Mouse (Mus musculus) G1E (cell line): Measurements from ENCODE around the gene Erg. TPM values are rescaled to one million over a fixed set of nuclear protein-coding genes. Genes with fewer than 3 reads are reported as not detected.

ENCODE experiments used
- ATAC-seq: 2 replicates; pipeline ENCODE4 v1.8.0; 2016; ENCODE audit warnings: mild to moderate bottlenecking; ENCODE audit not compliant: insufficient number of reproducible peaks, poor library complexity, low FRiP score, severe bottlenecking; ENCODE audit errors: extremely low read depth
- DNase-seq: peaks from one replicate; pipeline ENCODE4 v3.0.0; 2012; ENCODE audit warnings: low spot score
- H3K27me3 ChIP-seq: 2 replicates; pipeline ENCODE4 v1.6.1; 2012; ENCODE audit warnings: mild to moderate bottlenecking, low read length, inconsistent platforms; ENCODE audit not compliant: insufficient read depth
- H3K36me3 ChIP-seq: replicated peaks from 2 replicates; pipeline ENCODE3; 2012; ENCODE audit warnings: mild to moderate bottlenecking, inconsistent platforms
- H3K4me1 ChIP-seq: 2 replicates; pipeline ENCODE4 v1.6.1; 2012; ENCODE audit warnings: low read depth, low read length, inconsistent platforms, mixed read lengths; ENCODE audit not compliant: insufficient read depth
- H3K4me3 ChIP-seq: 2 replicates; pipeline ENCODE4 v1.5.1; 2012; ENCODE audit warnings: low read depth, mild to moderate bottlenecking, inconsistent platforms, low read length, moderate library complexity, mixed read lengths
- H3K9me3 ChIP-seq: replicated peaks from 2 replicates; pipeline ENCODE4 v1.6.1; 2012; ENCODE audit warnings: inconsistent platforms
- CTCF ChIP-seq: IDR thresholded peaks from 2 replicates; pipeline ENCODE4 v1.5.1; 2012; ENCODE audit warnings: low read depth, low read length, inconsistent platforms, mixed read lengths
- GATA1 ChIP-seq: IDR thresholded peaks from 2 replicates; pipeline ENCODE4 v1.6.1; 2012; ENCODE audit warnings: borderline replicate concordance, low read length, inconsistent platforms, mixed read lengths
- GATA2 ChIP-seq: IDR thresholded peaks from 2 replicates; pipeline ENCODE4 v1.6.1; 2012; ENCODE audit warnings: low read depth, low read length, inconsistent platforms, borderline replicate concordance
- POLR2AphosphoS5 ChIP-seq: IDR thresholded peaks from 2 replicates; pipeline ENCODE4 v1.6.1; 2012; ENCODE audit warnings: low read depth, low read length, inconsistent platforms; ENCODE audit not compliant: insufficient replicate concordance
- TAL1 ChIP-seq: conservative IDR thresholded peaks from 2 replicates; pipeline ENCODE4 v1.6.1; 2012; ENCODE audit warnings: low read depth, low read length, inconsistent platforms, mixed read lengths
- polyA plus RNA-seq: library from polyadenylated mRNA; stranded (reverse); fragments of >175 nt; gene quantifications from 2 replicates; pipeline ENCODE4 v1.2.3, GENCODE M21; 2012
- total RNA-seq, 2 experiments: library from RNA; stranded (forward) in 1 of 2; stranded (reverse) in 1 of 2; fragments of 200-1000 nt in 1 of 2; fragments of >200 nt in 1 of 2; fragmentation: Nextera tagmentation in 1 of 2; gene quantifications; 2 replicates each; pipeline ENCODE4 v1.2.3; 2014 to 2017

Gene Erg
- total and polyA plus RNA-seq, 3 experiments = 2.0 to 17.7 (median 7.4) TPM

DNA sequence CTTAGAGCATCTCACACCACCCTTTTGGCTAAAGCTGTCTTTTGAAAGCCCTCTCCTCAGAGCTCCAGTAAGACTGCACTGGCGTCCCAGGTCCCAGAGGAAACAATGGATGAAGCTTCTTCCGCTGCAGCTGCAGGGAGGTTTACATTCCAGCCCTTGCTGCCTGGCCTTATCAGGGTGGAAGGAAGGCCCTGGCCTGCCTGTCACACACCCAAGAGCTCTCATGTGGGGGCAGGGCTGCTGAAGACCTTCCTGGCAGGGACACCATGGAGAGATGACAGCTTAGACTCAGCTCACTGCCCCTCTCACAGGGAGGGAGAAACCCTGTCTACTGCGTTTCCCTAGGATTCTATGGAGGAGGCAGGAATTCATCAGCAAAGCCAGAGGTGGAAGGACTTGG is 239.2 kb downstream of the Erg start:
- TF ChIP-seq TAL1 (no peak), CTCF (no peak), GATA2 (no peak), GATA1 (no peak), POLR2AphosphoS5 (no peak)
- peaks cover 81% of the 10 kb centered on the region for H3K4me1 ChIP-seq
- no peaks in the 10 kb centered on the region for H3K27me3 ChIP-seq
- no peaks in the 10 kb centered on the region for H3K9me3 ChIP-seq
- ATAC-seq (peak; percentile 79), DNase-seq (peak; percentile 73)
- H3K4me3 ChIP-seq = peak overlapping the region; percentile 9; the same call in 1 of the 2 replicates
- H3K36me3 ChIP-seq = no peaks in the 10 kb centered on the region

DNA sequence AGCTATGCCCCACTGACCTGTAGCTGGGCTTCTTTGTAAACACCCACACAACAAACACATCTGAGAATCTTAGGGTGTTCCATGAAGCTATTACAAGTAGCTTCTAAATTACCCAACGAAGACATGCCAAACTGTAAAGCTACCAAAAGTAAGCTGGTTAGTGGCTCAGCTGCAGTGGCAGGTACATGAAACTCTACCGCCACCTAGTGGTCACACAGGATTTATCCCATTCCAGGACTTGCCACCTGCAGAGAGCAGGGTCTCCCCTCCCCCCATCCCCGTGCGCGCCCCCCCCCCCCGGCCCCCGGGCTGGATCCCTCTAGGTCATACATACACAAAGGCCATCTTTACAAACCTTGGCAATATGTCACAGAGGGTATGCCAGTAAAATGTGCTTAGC is 240.5 kb downstream of the Erg start:
- Histone ChIP-seq H3K27me3 (peaks cover 4% of the 10 kb centered on the region), H3K4me1 (peaks cover 85% of the 10 kb centered on the region), H3K4me3 (no peak overlapping the region), H3K36me3 (no peaks in the 10 kb centered on the region), H3K9me3 (no peaks in the 10 kb centered on the region)
- ATAC-seq (no peak), DNase-seq (peak; percentile 84)
- TF ChIP-seq GATA1 (no peak), POLR2AphosphoS5 (no peak), GATA2 (no peak), CTCF (peak; percentile 36; the same call in 1 of the 2 replicates)

DNA sequence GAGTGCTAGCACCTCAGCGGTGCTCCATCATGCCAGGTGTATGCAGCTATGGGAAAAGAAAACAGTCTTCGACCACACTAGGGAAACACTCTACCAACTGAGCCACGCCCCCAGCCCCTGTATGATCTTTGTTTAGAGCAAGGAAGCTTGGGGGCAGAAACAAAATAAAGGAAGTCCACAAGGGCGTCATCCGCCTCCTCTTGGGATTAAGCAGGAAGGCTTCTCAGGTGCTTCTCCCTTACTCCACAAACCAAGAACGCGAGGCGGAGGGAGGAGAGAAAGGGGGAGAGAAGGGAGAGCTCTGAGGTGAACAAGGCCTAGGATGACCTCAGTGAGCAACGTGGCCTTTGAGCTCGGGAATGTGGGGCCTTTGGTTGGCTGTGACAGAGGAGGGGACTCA is 241.4 kb downstream of the Erg start:
- DNase-seq = no peak
- Histone ChIP-seq H3K36me3 (no peaks in the 10 kb centered on the region), H3K4me1 (peaks cover 81% of the 10 kb centered on the region), H3K27me3 (peaks cover 6% of the 10 kb centered on the region), H3K4me3 (no peak overlapping the region), H3K9me3 (no peaks in the 10 kb centered on the region)
- no peak for ATAC-seq
- no peak for TF ChIP-seq CTCF
- TF ChIP-seq GATA2 = no peak
- TF ChIP-seq POLR2AphosphoS5 = no peak
- TF ChIP-seq TAL1 = no peak
- TF ChIP-seq GATA1 = no peak

DNA sequence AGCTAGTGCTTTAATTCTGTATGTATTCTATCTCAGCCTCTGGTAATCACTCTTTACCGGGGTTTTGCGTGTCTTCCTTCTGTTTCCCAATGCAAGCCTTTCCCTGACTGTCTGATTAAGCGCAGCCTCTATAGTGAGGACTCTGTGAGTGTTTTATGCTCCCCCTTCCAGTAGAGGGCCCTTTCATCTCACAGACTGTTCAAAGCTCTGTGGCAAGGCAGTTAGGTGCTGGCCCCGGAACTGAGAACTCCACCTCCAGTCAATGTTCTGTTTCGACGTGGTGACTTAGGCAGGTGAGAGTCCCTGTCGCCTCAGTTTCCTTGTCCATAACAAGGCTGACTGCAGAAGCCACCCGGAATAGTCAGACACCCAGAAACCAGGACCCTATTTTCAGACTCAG is 244.4 kb downstream of the Erg start:
- Histone ChIP-seq H3K4me1 (peaks cover 52% of the 10 kb centered on the region), H3K27me3 (peaks cover 27% of the 10 kb centered on the region), H3K4me3 (no peak overlapping the region), H3K36me3 (no peaks in the 10 kb centered on the region), H3K9me3 (no peaks in the 10 kb centered on the region)
- DNase-seq (peak; percentile 53), ATAC-seq (0 out of 2 replicates have a peak, but pooled peaks have one; percentile 46)
- TF ChIP-seq CTCF (no peak), POLR2AphosphoS5 (no peak), GATA1 (no peak), TAL1 (no peak), GATA2 (no peak)

DNA sequence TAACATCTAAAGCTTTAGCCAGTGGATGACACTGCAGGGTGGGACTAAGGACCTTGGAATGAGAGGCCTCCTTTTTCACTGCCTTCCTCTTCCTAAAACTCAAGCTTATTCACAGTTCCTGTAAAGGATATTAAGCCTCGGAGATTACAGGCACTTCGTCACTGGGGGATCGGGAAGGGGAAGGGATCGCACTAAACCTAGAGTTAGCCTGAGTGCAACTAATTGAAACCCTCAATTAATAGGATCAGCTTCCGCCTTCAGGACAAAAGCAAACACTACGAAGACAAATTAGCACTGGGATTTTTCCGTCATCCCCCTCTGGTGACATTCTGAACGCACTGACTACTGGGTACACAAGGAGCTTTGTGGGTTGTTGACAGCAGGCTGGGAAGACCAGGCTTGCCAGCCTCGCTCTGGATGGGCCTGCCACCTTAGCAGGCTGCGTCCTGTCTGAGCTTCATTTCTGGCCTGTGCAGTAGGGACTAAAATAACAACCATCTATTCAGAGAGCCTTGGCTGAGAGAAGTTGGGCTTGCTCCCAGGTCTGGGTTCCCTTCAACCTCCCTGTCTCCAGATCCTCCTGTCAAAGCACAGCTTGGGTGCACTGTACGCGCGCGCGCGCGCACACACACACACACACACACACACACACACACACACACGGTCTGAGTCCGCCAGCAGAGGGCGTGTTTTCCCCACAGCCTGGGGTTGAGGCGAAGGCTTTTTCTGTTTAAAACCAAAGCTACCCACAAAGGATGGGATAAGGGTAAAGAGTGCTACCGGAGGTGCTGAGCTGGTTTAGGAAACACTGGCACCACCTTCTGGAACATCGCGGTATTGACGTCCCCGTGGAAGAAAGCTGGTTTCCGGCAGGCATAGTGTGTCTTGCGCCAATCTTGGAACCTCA is 245.3 kb downstream of the Erg start:
- no peaks in the 10 kb centered on the region for H3K9me3 ChIP-seq
- DNase-seq = peak; percentile 52
- peaks cover 43% of the 10 kb centered on the region for H3K4me1 ChIP-seq
- H3K4me3 ChIP-seq = no peak overlapping the region
- TF ChIP-seq CTCF = peak; percentile 68
- no peak for TF ChIP-seq TAL1
- peaks cover 35% of the 10 kb centered on the region for H3K27me3 ChIP-seq
- ATAC-seq = no peak
- no peaks in the 10 kb centered on the region for H3K36me3 ChIP-seq

- no peaks in the 10 kb centered on the region for H3K4me1 ChIP-seq
- DNase-seq (no peak), ATAC-seq (no peak)
- H3K4me3 ChIP-seq = no peak overlapping the region
- peaks cover 68% of the 10 kb centered on the region for H3K27me3 ChIP-seq
- H3K9me3 ChIP-seq = no peaks in the 10 kb centered on the region
- H3K36me3 ChIP-seq = no peaks in the 10 kb centered on the region
- TF ChIP-seq POLR2AphosphoS5 = no peak
- TF ChIP-seq CTCF = no peak
- no peak for TF ChIP-seq GATA1
- no peak for TF ChIP-seq TAL1
- TF ChIP-seq GATA2 = no peak
Observed at GRCm38 (mm10) chr16:95332159-95332558, 254.2 kb downstream of the Erg start.

DNA sequence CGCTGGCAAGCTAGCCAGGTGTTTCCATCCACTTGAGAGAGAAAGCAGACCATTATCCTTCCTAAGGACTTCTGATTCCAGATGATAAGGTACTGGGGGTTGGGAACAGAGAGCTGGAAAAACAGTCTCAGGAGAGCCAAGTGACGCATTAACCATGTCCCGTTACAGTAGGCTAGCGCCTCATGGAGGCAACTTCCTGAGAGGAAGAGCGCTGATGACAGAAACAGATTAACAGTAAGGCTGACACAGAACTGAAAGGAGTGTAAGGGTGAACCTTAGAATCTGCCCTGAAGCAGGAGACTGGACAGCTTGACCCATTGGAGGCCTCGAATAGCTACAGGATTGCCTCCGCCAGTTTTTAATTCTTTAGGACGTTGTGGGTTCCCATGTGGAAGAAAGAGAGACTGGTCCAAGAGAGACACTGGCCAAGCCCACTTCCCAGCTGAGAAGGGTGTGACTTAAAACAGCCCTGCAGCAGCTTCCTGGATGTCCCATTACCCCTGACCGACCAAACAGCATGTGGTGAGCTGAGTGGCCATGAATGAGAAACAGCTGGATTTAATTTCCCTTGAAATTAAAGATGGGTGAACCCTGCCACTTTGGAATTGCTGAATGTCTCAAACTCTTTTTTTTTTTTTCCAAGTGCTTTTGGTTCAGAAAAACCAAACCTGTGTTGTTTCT is 264.3 kb downstream of the Erg start:
- TF ChIP-seq GATA2 = no peak
- no peak for TF ChIP-seq CTCF
- TF ChIP-seq POLR2AphosphoS5 = no peak
- no peak for TF ChIP-seq TAL1
- TF ChIP-seq GATA1 = no peak
- Histone ChIP-seq H3K4me3 (no peak overlapping the region), H3K27me3 (peaks cover 26% of the 10 kb centered on the region), H3K36me3 (no peaks in the 10 kb centered on the region), H3K9me3 (no peaks in the 10 kb centered on the region), H3K4me1 (peaks cover 11% of the 10 kb centered on the region; the same call in 1 of the 2 replicates)
- DNase-seq = no peak
- ATAC-seq = no peak

Other genes starting within 250 kb of the Erg start
- 49.4 and 59.6 TPM in 2 replicates for gene Ets2, start 115.5 kb upstream of the Erg start, total RNA-seq (2014; fragmentation: Nextera tagmentation)
- gene Ets2, start 115.5 kb upstream of the Erg start, total RNA-seq (2017) = 74.7 and 76.6 TPM in 2 replicates
- gene Ets2, start 115.5 kb upstream of the Erg start, polyA plus RNA-seq = 118 and 138 TPM in 2 replicates